Mouse (Mus musculus): Measurements from ENCODE around the gene Kazn. TPM values are rescaled to one million over a fixed set of nuclear protein-coding genes. Genes with fewer than 3 reads are reported as not detected.

The Kazn gene
- total and polyA plus RNA-seq, 3 experiments: 1.3 to 9.7 (median 4.2) TPM

GRCm38 (mm10) chr4:142172942-142173341 lies 66.3 kb downstream of the Kazn start:
- dilution Hi-C loops (cut with MboI; ENCODE audit: extremely low pct_ligation_motif_present, extremely low pct_unique_long_range_greater_than_20kb, low sequenced_read_pairs): no loop called here
- H3K79me2 ChIP-seq (replicated peaks; ENCODE audit: control insufficient read depth, extremely low read depth, insufficient read depth, poor library complexity, severe bottlenecking): no peaks in the 10 kb centered on the region
- peaks cover 0 to 24% of the 10 kb centered on the region in 2 experiments for H3K36me3 ChIP-seq (replicated peaks in 1 of 2; ENCODE audit: control insufficient read depth in 1 of 2, insufficient read depth in 1 of 2, low read length in 1 of 2)
- no peak overlapping the region for H3K4me2 ChIP-seq (ENCODE audit: insufficient read depth, low read depth, poor library complexity, severe bottlenecking)
- no peaks in the 10 kb centered on the region for H3K27me3 ChIP-seq (replicated peaks)
- H3K4me3 ChIP-seq (replicated peaks in 1 of 3; ENCODE audit: low read depth in 2 of 3, low read length in 2 of 3, poor library complexity in 1 of 3): no peak overlapping the region
- in situ Hi-C loops (cut with MboI; ENCODE audit: low pct_ligation_motif_present, low pct_unique_long_range_greater_than_20kb, low sequenced_read_pairs): loop anchor here (25.0 kb wide), 2 partner anchors 239 to 1064 kb away; no protein-coding TSS in a partner anchor
- H3K9ac ChIP-seq (ENCODE audit: insufficient read depth, low read depth): no peak overlapping the region
- no peak for TF ChIP-seq NELFE (IDR thresholded peaks at IDR 0.05; ENCODE audit: low read depth, low read length)
- TF ChIP-seq EP300 (IDR thresholded peaks at IDR 0.05; ENCODE audit: low read length): no peak
- no peak for TF ChIP-seq BHLHE40 (IDR thresholded peaks at IDR 0.05; ENCODE audit: low read depth, low read length)
- no peak for TF ChIP-seq CHD1 (IDR thresholded peaks at IDR 0.05; ENCODE audit: low read depth, low read length)
- no peak for TF ChIP-seq TCF12 (IDR thresholded peaks at IDR 0.05; ENCODE audit: low read depth, low read length)
- no peak for TF ChIP-seq ZMIZ1 (IDR thresholded peaks at IDR 0.05; ENCODE audit: low read depth, low read length)
- no peak for TF ChIP-seq ELF1 (IDR thresholded peaks at IDR 0.05; ENCODE audit: low read depth, low read length)
- no peak for TF ChIP-seq USF1 (IDR thresholded peaks at IDR 0.05; ENCODE audit: low read depth, low read length)
- TF ChIP-seq JUN (IDR thresholded peaks at IDR 0.05; ENCODE audit: insufficient read depth, low read depth, low read length): no peak
- peaks cover 15% of the 10 kb centered on the region for H3K9me3 ChIP-seq (replicated peaks; ENCODE audit: low read length)
- no peak for DNase-seq (ENCODE audit: extremely low read depth)
- peaks cover 16 to 47% of the 10 kb centered on the region in 2 experiments for H3K4me1 ChIP-seq (ENCODE audit: control insufficient read depth in 1 of 2, insufficient read depth in 2 of 2)
- no peak overlapping the region for H3K27ac ChIP-seq (ENCODE audit: insufficient read depth, low read depth)

GRCm38 (mm10) chr4:142171788-142172497 lies 67.3 kb downstream of the Kazn start:
- no peaks in the 10 kb centered on the region for H3K27me3 ChIP-seq (replicated peaks)
- peaks cover 0 to 18% of the 10 kb centered on the region in 2 experiments for H3K36me3 ChIP-seq (replicated peaks in 1 of 2; ENCODE audit: control insufficient read depth in 1 of 2, insufficient read depth in 1 of 2, low read length in 1 of 2)
- H3K4me2 ChIP-seq (ENCODE audit: insufficient read depth, low read depth, poor library complexity, severe bottlenecking): peak overlapping the region; percentile 2; the same call in 1 of the 2 replicates
- peak overlapping the region; percentile 21 for H3K9ac ChIP-seq (ENCODE audit: insufficient read depth, low read depth)
- dilution Hi-C loops (cut with MboI; ENCODE audit: extremely low pct_ligation_motif_present, extremely low pct_unique_long_range_greater_than_20kb, low sequenced_read_pairs) (no loop called here), in situ Hi-C loops (cut with MboI; ENCODE audit: low pct_ligation_motif_present, low pct_unique_long_range_greater_than_20kb, low sequenced_read_pairs) (loop anchor here (25.0 kb wide), 2 partner anchors 240 to 1065 kb away; no protein-coding TSS in a partner anchor)
- H3K79me2 ChIP-seq (replicated peaks; ENCODE audit: control insufficient read depth, extremely low read depth, insufficient read depth, poor library complexity, severe bottlenecking): no peaks in the 10 kb centered on the region
- peaks cover 7% of the 10 kb centered on the region for H3K9me3 ChIP-seq (replicated peaks; ENCODE audit: low read length)
- no peak for DNase-seq (ENCODE audit: extremely low read depth)
- TF ChIP-seq ZKSCAN1 (IDR thresholded peaks at IDR 0.05; ENCODE audit: borderline replicate concordance, low read depth, low read length) (no peak), IRF4 (IDR thresholded peaks at IDR 0.05; ENCODE audit: low read depth, low read length) (no peak), BHLHE40 (IDR thresholded peaks at IDR 0.05; ENCODE audit: low read depth, low read length) (no peak; the same call in 1 of the 2 replicates), MYC (IDR thresholded peaks at IDR 0.05; ENCODE audit: low read depth, low read length) (no peak), NRF1 (IDR thresholded peaks at IDR 0.05; ENCODE audit: low read depth, low read length) (no peak), USF2 (conservative IDR thresholded peaks at IDR 0.05; ENCODE audit: low read depth, low read length) (no peak), MXI1 (IDR thresholded peaks at IDR 0.05; ENCODE audit: low read depth, low read length) (no peak; the same call in 1 of the 2 replicates), USF1 (IDR thresholded peaks at IDR 0.05; ENCODE audit: low read depth, low read length) (no peak), CTCF (conservative IDR thresholded peaks at IDR 0.05 in 1 of 2, IDR thresholded peaks at IDR 0.05 in 1 of 2; ENCODE audit: low read depth in 2 of 2, low read length in 2 of 2) (no peak), MEF2A (IDR thresholded peaks at IDR 0.05; ENCODE audit: borderline replicate concordance, low read depth, low read length) (no peak), TCF12 (IDR thresholded peaks at IDR 0.05; ENCODE audit: low read depth, low read length) (no peak), ELF1 (IDR thresholded peaks at IDR 0.05; ENCODE audit: low read depth, low read length) (no peak), POLR2A (IDR thresholded peaks at IDR 0.05; ENCODE audit: low read depth, low read length) (no peak), MAFK (IDR thresholded peaks at IDR 0.05; ENCODE audit: insufficient replicate concordance, low read length) (no peak), MAX (IDR thresholded peaks at IDR 0.05; ENCODE audit: low read length) (no peak)
- peak overlapping the region; percentile 70 for H3K27ac ChIP-seq (ENCODE audit: insufficient read depth, low read depth)
- H3K4me3 ChIP-seq (replicated peaks in 1 of 3; ENCODE audit: low read depth in 2 of 3, low read length in 2 of 3, poor library complexity in 1 of 3): no peak overlapping the region
- peaks cover 24 to 57% of the 10 kb centered on the region in 2 experiments for H3K4me1 ChIP-seq (ENCODE audit: control insufficient read depth in 1 of 2, insufficient read depth in 2 of 2)

All from CH12.LX (cell line).